Mouse (Mus musculus): ENCODE data around the gene Yeats4.

DNA sequence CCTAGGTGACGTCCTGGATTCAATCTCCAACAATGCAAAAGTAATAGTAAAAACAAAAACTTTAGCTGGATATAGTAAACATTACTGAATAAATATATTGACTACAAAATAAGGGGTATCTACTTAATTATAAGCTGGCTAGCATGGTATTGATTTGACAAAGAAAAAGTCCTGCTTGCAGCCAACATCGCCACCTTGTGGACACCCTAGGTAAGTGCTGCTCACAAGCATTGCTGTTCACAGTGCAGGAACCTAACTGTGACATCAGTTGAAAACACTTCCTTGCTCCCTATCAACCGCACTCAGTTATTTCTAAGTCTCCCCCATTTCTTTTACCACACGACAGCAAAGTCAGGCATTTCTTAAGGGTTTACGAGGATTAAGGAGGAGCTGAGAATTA, 7.5 kb downstream of the Yeats4 start:
- no peak for TF ChIP-seq POLR2A (IDR thresholded peaks at IDR 0.05; ENCODE audit: insufficient read depth, low read depth, low read length)
- peak; percentile 94 for TF ChIP-seq CTCF (IDR thresholded peaks at IDR 0.05)
